Mouse (Mus musculus): ENCODE results near the gene Rif1.

GRCm38 (mm10) chr2:52072491-52073140 is at the start of gene Rif1:
- TF ChIP-seq CTCF (IDR thresholded peaks at IDR 0.05; ENCODE audit: extremely low read depth, insufficient read depth, low read length) (no peak), POLR2A (IDR thresholded peaks at IDR 0.05; ENCODE audit: extremely low read depth, insufficient read depth, low read length) (no peak)

Data from cortical plate, adult 2 months (tissue).